Mouse (Mus musculus) spleen, adult 2 months (tissue): ENCODE data around the gene Araf. TPM values are rescaled to one million over a fixed set of nuclear protein-coding genes. Genes with fewer than 3 reads are reported as not detected.
"Not testable (repeated sequence)": the region's sequence is repeated elsewhere in the genome, so short reads cannot be mapped to it uniquely, and the experiment has no call there.

Experiments
- DNase-seq, 2 experiments: peaks; one replicate each; pipeline versions ENCODE4 v3.0.0 to v3.0.0-alpha.2; 2012 to 2021; ENCODE audit warnings: low spot score in 2 of 2, low read depth in 1 of 2
- H3K27ac ChIP-seq: fragments of 200-500 bp; 2 replicates; pipeline ENCODE4 v1.5.1; 2012; ENCODE audit warnings: low read length, inconsistent platforms; ENCODE audit not compliant: insufficient read depth
- H3K27me3 ChIP-seq: fragments of 200-500 bp; 2 replicates; pipeline ENCODE4 v1.6.1; 2012; ENCODE audit warnings: mild to moderate bottlenecking, moderate library complexity, low read length, inconsistent platforms; ENCODE audit not compliant: control insufficient read depth, insufficient read depth
- H3K36me3 ChIP-seq: fragments of 200-500 bp; 2 replicates; pipeline ENCODE4 v1.6.1; 2012; ENCODE audit warnings: mild to moderate bottlenecking, low read length, inconsistent platforms; ENCODE audit not compliant: control insufficient read depth, insufficient read depth
- H3K4me1 ChIP-seq: fragments of 200-500 bp; 2 replicates; pipeline ENCODE4 v1.6.1; 2011; ENCODE audit warnings: inconsistent platforms; ENCODE audit not compliant: control insufficient read depth, insufficient read depth, insufficient read length
- H3K4me3 ChIP-seq: fragments of 200-500 bp; 2 replicates; pipeline ENCODE4 v1.5.1; 2011; ENCODE audit warnings: mild to moderate bottlenecking, inconsistent platforms; ENCODE audit not compliant: insufficient read depth, insufficient read length; ENCODE audit errors: extremely low read depth
- CTCF ChIP-seq: fragments of 200-500 bp; IDR thresholded peaks from 2 replicates; pipeline ENCODE4 v1.5.1; 2011; ENCODE audit warnings: mild to moderate bottlenecking, inconsistent platforms; ENCODE audit not compliant: insufficient read depth, insufficient read length, insufficient replicate concordance; ENCODE audit errors: extremely low read depth
- POLR2A ChIP-seq: fragments of 200-500 bp; IDR thresholded peaks from 2 replicates; pipeline ENCODE4 v1.6.1; 2011; ENCODE audit warnings: low read depth, low read length, inconsistent platforms
- WGBS: fragments of 180-500 bp; shearing (Covaris S2); methylation state at CpG from one replicate; pipeline ENCODE4 v1.1.7; 2018; 5-methylcytosine and 5-hydroxymethylcytosine counted together
- polyA plus RNA-seq: library from polyadenylated mRNA; depleted of rRNA; stranded (reverse); fragments of >200 nt; gene quantifications from 2 replicates; pipeline ENCODE4 v1.2.3, GENCODE M21; 2012

The Araf gene
- polyA plus RNA-seq, 1 experiment, result 143 TPM

- no peak for TF ChIP-seq CTCF
- TF ChIP-seq POLR2A, result no peak
- no peaks in the 10 kb centered on the region for H3K36me3 ChIP-seq
- no peak overlapping the region for H3K4me3 ChIP-seq
- 74% methylated on average over 2 of the region's 2 CpGs for WGBS
- no peak for DNase-seq
- H3K4me1 ChIP-seq, result no peaks in the 10 kb centered on the region
- H3K27ac ChIP-seq, result no peak overlapping the region
- H3K27me3 ChIP-seq, result no peaks in the 10 kb centered on the region
These were observed 10.3 kb upstream of the Araf start for GRCm38 (mm10) chrX:20787309-20787708.

DNA sequence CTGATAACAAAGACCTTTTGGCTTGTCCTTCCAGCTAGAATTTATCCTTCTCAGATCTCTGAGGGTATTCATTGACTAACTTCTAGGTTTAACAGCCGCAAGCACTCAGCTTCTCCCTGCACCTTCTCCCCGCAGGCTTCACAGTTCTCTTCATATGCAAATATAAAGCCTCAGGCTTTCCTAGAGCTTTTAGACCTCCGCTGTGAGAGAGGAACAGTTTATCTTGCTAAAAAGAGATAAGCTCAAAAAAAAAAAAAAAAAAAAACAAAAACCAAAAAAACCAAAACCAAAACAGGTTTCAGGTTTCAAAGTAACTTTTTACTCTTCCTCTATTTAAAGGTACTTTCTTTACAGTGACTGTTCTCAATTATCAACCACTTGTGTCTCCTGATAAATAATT, 5.2 kb upstream of the Araf start:
- no peak overlapping the region for H3K4me3 ChIP-seq
- TF ChIP-seq CTCF (no peak), POLR2A (no peak)
- no peak for DNase-seq
- no peak overlapping the region for H3K27ac ChIP-seq
- WGBS, result 53% methylated on average over 3 of the region's 3 CpGs
- no peaks in the 10 kb centered on the region for H3K4me1 ChIP-seq
- no peaks in the 10 kb centered on the region for H3K36me3 ChIP-seq
- H3K27me3 ChIP-seq, result no peaks in the 10 kb centered on the region

DNA sequence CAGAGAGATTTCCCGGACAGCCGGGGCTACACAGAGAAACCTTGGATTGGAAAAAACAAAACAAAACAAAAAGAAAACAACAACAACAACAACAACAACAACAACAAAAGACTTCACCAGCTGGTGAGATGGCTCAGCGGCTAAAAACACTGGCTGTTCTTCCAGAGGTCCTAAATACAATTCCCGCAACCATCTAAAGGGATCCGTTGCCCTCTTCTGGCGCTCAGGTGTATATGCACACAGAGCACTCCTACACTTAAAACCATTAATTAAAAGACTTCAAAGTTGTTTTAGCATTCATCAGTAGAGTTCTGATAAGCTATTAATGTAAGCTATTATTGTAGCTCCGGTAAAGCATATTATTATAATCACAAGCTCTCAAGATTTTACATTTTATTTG, 4.4 kb upstream of the Araf start:
- no peaks in the 10 kb centered on the region for H3K27me3 ChIP-seq
- H3K27ac ChIP-seq, result no peak overlapping the region
- H3K36me3 ChIP-seq, result no peaks in the 10 kb centered on the region
- 81% methylated on average over 7 of the region's 7 CpGs for WGBS
- no peak for TF ChIP-seq CTCF
- no peak for TF ChIP-seq POLR2A
- no peak for DNase-seq
- no peaks in the 10 kb centered on the region for H3K4me1 ChIP-seq
- H3K4me3 ChIP-seq, result no peak overlapping the region

- 70% methylated on average over 5 of the region's 5 CpGs for WGBS
- no peak for TF ChIP-seq CTCF
- no peak for TF ChIP-seq POLR2A
- no peak for DNase-seq
- H3K4me1 ChIP-seq, result no peaks in the 10 kb centered on the region; the same call in 1 of the 2 replicates
- H3K27ac ChIP-seq, result no peak overlapping the region
- no peak overlapping the region for H3K4me3 ChIP-seq
- no peaks in the 10 kb centered on the region for H3K27me3 ChIP-seq
- no peaks in the 10 kb centered on the region for H3K36me3 ChIP-seq
These were observed 3.4 kb upstream of the Araf start for GRCm38 (mm10) chrX:20794229-20794628.

- no peaks in the 10 kb centered on the region; the same call in 1 of the 2 replicates for H3K4me1 ChIP-seq
- H3K36me3 ChIP-seq, result no peaks in the 10 kb centered on the region
- peak; percentile 74 to 76 for DNase-seq
- H3K27ac ChIP-seq, result peak overlapping the region; percentile 78
- TF ChIP-seq CTCF (no peak), POLR2A (no peak)
- H3K27me3 ChIP-seq, result no peaks in the 10 kb centered on the region
- peak overlapping the region; percentile 62; the same call in 1 of the 2 replicates for H3K4me3 ChIP-seq
- WGBS, result 19% methylated on average over 21 of the region's 21 CpGs
These were observed 655 bp downstream of the Araf start for GRCm38 (mm10) chrX:20798141-20798796.

DNA sequence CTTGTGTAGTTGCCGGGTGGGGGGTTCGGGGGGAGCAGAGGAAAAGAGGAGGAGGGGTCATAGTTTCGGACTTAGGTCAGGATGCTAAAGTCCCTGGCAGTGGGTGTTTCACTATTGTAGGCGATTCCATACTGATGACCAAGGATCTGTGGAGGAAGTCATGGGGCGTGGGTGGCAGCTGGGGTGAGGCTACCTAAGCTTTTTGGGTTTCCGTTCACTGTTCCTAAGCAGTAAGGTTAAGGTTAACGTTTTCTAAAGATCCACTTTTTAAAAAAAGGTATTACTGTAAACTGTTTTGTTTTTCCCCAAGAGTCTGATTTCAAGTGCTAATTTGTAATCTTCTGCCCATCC, 1.2 kb downstream of the Araf start:
- H3K27ac ChIP-seq, result peak overlapping the region; percentile 78
- no peak for DNase-seq
- no peaks in the 10 kb centered on the region for H3K27me3 ChIP-seq
- no peaks in the 10 kb centered on the region; the same call in 1 of the 2 replicates for H3K4me1 ChIP-seq
- WGBS, result 26% methylated on average over 7 of the region's 7 CpGs
- no peaks in the 10 kb centered on the region for H3K36me3 ChIP-seq
- TF ChIP-seq CTCF (no peak), POLR2A (no peak)
- peak overlapping the region; percentile 62; the same call in 1 of the 2 replicates for H3K4me3 ChIP-seq

DNA sequence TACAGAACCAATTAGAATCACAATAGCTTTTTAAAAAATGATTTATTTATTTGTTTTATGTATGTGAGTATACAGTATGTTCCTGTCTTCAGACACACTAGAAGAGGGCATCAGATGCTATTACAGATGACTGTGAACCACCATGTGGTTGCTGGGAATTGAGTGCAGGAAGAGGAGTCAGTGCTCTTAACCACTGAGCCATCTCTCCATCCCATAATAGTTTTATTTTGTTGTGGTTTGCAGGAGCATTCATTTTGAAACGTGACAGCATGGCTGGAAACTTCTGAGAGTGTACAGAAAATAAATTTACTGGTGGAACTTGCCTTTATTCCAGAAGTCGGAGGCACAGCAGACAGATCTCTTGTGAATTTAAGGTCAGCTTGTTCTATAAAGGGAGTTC, 3.8 kb downstream of the Araf start:
- no peak overlapping the region for H3K27ac ChIP-seq
- no peak for DNase-seq
- 49% methylated on average over 2 of the region's 2 CpGs for WGBS
- H3K36me3 ChIP-seq, result no peaks in the 10 kb centered on the region
- H3K4me1 ChIP-seq, result no peaks in the 10 kb centered on the region; the same call in 1 of the 2 replicates
- H3K27me3 ChIP-seq, result no peaks in the 10 kb centered on the region
- TF ChIP-seq CTCF (no peak), POLR2A (no peak)
- H3K4me3 ChIP-seq, result no peak overlapping the region

DNA sequence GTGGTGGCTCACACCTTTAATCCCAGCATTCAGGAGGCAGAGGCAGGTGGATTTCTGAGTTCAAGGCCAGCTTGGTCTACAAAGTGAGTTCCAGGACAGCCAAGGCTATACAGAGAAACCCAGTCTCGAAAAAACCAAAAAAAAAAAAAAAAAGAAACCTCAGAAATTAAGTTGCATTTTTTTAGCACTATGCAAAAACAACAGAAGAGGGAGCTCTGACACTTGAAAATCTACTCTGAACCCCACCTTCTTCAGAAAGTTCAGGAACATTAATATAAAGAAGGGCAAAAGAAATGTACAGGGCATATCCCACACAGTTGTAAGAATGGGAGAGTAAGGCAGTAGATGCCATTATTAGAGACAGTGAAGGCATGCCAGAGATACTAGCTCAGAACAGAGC, 6.7 kb downstream of the Araf start:
- WGBS, result 12% methylated on average over 1 of the region's 1 CpGs
- not testable (repeated sequence) for H3K4me1 ChIP-seq, DNase-seq, H3K36me3 ChIP-seq, H3K4me3 ChIP-seq, H3K27ac ChIP-seq, H3K27me3 ChIP-seq
